Mouse (Mus musculus) cerebellum, adult 2 months (tissue): Measurements from ENCODE around the gene Rabac1.

Source experiments
- CTCF ChIP-seq: fragments of 200-500 bp; IDR thresholded peaks from 2 replicates; pipeline ENCODE4 v1.5.1; 2011; ENCODE audit warnings: low read depth, mild to moderate bottlenecking, control low read depth, low read length, moderate library complexity, borderline replicate concordance; ENCODE audit not compliant: insufficient read depth
- POLR2A ChIP-seq: fragments of 200-500 bp; IDR thresholded peaks from 2 replicates; pipeline ENCODE4 v1.6.1; 2011; ENCODE audit warnings: low read length, control low read depth, borderline replicate concordance; ENCODE audit not compliant: insufficient read depth

- TF ChIP-seq POLR2A = peak; percentile 92
- TF ChIP-seq CTCF = peak; percentile 17; the same call in 1 of the 2 replicates
Observed at GRCm38 (mm10) chr7:24971972-24972893, at the start of gene Rabac1.
